Mouse (Mus musculus): ENCODE results near the gene Dck. TPM values are rescaled to one million over a fixed set of nuclear protein-coding genes. Genes with fewer than 3 reads are reported as not detected.

Gene Dck
- 13.8 and 16.2 TPM in 2 replicates for polyA plus RNA-seq (2021; fragmentation: Nextera tagmentation)
- long read RNA-seq, experiment 1, transcript Dck-201 (7 exons, 3,078 nt): major isoform, 23 of 29 reads
- long read RNA-seq, experiment 1, partial matches to known transcripts: 4 of 29 reads
- long read RNA-seq, experiment 1, other reads (novel, unspliced or antisense): 2 of 29 reads
- long read RNA-seq, experiment 2, transcript Dck-201 (7 exons, 3,078 nt): major isoform, 122 of 125 reads
- long read RNA-seq, experiment 2, partial matches to known transcripts: 1 of 125 reads
- long read RNA-seq, experiment 2, other reads (novel, unspliced or antisense): 2 of 125 reads

GRCm38 (mm10) chr5:88764987-88765481, at the start of gene Dck:
Gene Dck (plus strand): TSS chr5:88764996.

GRCm38 (mm10) chr5:88720116-88721002, 44.4 kb upstream of the Dck start, which contains the start of gene Mob1b:
Gene Mob1b (plus strand): TSS chr5:88720855.

Other genes with a start within 250 kb of the Dck start
- gene Jchain, start 237.1 kb upstream of the Dck start, polyA plus RNA-seq (2021; fragmentation: Nextera tagmentation): 0.14 and 0.16 TPM in 2 replicates
- gene Utp3, start 210.5 kb upstream of the Dck start, polyA plus RNA-seq (2021; fragmentation: Nextera tagmentation): 34.4 and 37.1 TPM in 2 replicates
- 58.8 and 59.6 TPM in 2 replicates for gene Rufy3, start 200.0 kb upstream of the Dck start, polyA plus RNA-seq (2021; fragmentation: Nextera tagmentation)
- 50.1 and 52.7 TPM in 2 replicates for gene Grsf1, start 88.8 kb upstream of the Dck start, polyA plus RNA-seq (2021; fragmentation: Nextera tagmentation)
- 3.7 and 4.1 TPM in 2 replicates for gene Mob1b, start 44.1 kb upstream of the Dck start, polyA plus RNA-seq (2021; fragmentation: Nextera tagmentation)
- gene Slc4a4, start 121.8 kb downstream of the Dck start, polyA plus RNA-seq (2021; fragmentation: Nextera tagmentation): 22.8 and 24.8 TPM in 2 replicates

Measured in layer of hippocampus, adult 6 months (tissue).